Mouse (Mus musculus): ENCODE results near the gene Ltk.

- no peak for TF ChIP-seq GATA1 (IDR thresholded peaks at IDR 0.05; ENCODE audit: low read length)
- no peak for TF ChIP-seq TAL1 (IDR thresholded peaks at IDR 0.05; ENCODE audit: low read length)
These were observed 29.8 kb upstream of the Ltk start for GRCm38 (mm10) chr2:119789996-119790395.

Data from erythroblast, embryonic 14.5 days (primary cell).